Mouse (Mus musculus) kidney, postnatal 36 days (tissue): ENCODE data around the gene Nme4.

Experiments used
- DNase-seq, 2 experiments: peaks; one replicate each; pipeline ENCODE4 v3.0.0; 2021 to 2022; ENCODE audit warnings: mixed read lengths in 2 of 2

Gene Nme4

DNA sequence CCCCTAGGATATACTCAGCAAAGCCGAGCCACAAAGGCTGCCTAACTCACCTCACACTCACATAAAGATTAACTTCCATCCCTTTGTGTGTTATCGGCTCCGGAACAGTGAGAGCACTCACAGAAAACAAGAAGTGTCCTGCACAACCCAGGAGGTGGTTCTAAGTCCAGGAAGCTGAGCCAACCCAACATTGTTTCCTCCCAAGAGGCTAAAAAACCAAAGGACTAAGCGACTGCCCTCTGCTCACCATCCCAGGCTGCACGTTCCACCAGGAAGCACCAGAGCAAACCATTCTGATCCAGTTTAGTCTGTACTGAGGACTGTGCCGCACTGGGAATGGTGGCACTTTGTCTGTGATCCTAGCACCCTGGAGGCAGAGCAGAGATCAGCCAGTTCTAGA is 30.5 kb downstream of the Nme4 start:
- DNase-seq: peak; percentile 39 to 53

DNA sequence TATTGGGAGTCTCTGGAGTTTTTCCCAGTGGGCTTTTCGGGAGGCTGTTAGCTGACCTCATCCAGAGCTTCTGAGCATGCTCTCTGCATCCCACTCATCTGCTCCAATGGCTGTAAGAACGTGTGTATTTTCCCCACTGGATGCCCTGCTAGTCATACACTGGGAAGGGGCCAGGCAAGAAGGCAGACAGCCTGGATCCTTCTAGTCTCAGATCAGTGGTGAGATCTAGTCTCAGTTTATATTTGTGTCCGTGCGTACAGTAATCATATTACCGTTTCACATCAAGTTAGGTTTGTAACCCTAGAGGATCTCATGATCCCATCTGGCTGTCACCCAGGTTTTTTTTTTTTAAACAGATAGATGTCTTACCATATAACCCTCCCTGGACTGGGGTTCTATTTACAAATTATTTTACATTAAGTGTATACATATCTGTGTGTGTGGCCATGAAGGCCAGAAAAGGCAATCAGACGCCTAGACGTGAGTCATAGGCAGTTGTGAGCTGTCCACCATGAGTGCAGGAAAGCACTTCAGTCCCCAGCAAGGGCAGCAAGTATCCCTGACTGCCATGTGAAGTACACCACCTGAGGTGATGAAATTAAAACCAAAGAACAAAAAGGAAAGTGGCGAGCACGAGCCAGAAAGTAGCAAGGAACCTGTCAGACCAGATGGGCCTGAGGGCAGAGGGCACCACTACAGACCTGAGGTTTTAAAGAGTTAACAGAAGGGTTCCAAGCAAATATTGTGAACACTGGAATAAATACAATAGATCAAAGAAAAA is 37.4 kb downstream of the Nme4 start:
- no peak for DNase-seq

DNA sequence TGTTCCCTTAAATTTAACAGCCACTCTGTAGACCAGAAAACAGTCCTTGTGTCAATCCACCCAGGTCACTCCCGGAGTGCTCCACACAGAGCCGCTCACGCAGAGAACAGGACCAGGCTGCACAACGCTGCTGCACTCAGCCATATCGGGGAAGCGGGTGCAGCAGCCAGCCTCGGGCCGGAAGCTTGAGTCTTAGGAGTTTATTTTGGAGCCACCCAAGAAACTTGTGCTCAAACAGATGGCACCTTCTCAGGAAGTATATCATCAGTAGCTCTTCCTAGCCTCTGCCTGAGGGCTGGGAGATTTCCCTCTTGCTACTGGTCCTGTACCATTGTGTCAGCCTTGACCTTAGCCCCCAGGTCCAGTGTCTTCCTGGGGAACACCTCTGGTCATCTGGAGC is 38.1 kb downstream of the Nme4 start:
- DNase-seq: no peak

DNA sequence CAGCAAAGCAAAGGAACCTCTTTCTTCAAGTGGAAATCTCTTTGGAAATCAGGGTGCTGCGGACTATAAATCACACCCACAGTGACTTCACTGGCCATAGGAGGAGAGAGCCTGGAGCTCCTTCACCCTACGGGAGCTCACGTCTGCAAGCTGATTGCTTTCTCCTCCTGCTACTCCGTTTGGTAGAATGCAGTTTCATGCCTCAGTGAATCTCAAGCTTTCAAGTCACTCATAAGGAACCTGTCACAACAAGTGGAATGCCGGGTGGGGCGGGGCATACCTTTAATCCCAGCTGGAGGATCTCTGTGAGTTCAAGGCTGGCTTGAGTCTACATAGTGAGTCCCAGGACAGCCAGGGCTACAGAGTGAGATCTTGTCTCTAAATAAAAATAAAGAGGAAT is 40.2 kb downstream of the Nme4 start:
- peak; percentile 64 to 66 for DNase-seq

DNA sequence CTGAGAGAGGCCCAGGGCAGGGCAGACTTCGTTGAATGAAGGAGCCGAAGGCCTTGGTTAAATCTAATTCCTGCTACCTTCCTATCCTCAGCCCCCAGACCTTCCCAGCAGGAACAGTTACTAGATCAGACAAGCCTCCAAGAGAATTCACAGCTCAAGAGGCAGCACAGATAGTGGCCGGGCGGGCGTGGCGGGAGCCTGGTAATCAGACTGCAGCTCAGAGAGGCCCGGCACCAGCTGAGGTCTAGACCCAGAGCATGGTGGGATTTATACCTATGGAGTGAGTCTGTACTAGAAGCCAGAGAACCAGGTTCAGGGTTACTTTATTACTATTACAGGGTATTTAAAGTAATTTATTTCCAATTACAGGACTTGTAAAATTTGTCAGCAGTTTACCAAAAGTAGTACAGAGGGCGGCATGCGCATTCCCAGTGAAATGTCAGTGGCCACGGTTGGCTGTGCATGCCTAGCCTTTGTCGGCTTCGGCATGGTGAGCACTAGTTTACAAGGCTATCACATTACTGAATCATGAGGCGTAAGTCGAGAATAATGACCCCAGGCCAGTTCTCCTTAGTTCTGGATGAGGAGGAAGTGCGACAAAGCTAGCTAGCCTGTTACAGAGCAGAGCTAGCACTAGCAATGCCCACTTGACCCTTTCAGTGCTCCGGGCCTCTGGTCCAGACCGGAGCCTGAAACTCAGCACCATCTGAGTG is 41.1 kb downstream of the Nme4 start:
- peak; percentile 63 to 73 for DNase-seq

DNA sequence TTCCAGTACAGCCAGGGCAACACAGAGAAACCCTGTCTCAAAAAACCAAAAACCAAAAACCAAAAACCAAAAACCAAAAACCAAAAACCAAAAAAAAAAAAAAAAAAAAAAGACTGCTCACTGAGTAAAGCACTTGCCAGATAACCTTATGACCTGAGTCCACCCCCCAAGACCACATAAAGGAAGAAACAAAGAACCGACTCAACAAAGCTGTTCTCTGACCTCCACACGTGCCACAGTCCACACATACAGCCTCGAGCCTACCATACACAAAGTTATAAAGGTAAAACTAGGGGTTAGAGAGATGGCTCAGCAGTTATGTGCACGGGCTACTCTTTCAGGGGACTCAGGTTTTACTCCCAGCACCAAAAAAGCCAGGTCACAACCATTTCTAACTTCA is 42.7 kb downstream of the Nme4 start:
- DNase-seq: no peak

DNA sequence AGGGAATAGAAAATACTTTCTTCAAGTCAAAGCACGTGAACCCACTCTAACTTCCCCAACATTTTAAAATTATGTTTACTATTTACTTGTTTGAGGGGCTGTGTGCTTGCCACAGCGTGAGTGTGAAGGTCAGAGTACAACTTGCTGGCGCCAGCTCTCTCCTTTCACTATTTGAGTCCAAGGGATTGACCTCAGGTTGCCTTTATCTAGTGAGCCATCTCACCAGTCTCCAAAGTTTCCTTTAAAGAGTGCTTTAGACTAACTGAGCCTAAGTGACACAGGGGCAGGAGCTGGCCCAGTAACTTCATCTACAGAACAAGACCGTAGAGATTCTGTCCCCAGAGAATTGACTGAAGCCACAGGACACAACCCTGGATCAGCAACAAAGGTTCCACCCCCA is 43.3 kb downstream of the Nme4 start:
- DNase-seq: peak; percentile 51 to 57

DNA sequence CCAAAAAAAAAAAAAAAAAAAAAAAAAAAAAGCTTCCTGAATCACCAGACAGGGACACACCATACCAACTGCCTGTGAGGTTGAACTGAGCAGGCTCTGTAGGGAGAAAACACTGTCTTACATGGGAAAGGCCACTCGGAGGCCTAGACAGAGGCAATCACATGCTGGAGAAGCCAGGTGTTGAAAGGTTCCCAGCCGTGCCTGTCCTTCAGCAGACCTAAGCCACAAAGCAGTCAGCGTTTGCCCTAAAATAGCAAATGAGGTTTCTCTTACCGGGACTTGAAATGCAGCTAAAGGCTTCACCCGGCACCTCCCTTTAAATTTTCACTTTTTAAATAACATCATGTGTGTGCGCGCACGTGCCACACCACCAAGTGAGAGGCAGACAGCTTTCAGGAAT is 47.3 kb downstream of the Nme4 start:
- DNase-seq: no peak

DNA sequence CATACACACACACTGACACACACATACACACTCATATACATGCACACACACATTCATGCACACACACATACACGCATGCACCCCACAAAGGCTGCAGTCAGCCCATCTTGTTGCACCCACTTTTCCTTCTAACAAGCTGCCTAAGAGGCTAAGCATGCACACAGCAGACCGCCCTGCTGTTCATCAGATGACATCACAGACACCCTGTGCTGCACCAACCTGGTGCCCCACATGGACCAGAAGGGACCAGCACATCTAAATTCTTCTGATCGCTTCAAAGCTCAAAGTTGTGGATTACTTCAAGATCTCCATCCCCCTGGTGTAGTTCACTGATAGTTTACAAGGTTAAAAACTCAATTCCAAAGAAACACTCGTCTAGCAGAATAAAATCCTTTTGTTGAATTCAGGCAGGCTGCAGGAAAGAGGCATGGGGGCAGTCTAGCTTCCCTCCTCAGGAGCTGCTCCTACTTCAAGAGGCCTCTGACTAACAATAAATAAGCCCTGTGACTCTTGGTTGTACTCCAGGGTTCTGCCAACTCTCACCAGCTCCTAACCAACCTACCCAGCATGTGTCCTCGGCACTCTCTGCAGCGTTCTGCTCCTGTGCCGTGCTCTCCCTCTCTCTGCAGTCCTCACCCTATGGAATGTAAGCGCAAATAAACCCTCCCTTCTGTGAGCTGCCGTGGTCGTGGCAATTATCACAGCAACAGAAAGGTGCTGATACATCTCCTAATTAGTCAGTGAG is 49.0 kb downstream of the Nme4 start:
- no peak for DNase-seq

DNA sequence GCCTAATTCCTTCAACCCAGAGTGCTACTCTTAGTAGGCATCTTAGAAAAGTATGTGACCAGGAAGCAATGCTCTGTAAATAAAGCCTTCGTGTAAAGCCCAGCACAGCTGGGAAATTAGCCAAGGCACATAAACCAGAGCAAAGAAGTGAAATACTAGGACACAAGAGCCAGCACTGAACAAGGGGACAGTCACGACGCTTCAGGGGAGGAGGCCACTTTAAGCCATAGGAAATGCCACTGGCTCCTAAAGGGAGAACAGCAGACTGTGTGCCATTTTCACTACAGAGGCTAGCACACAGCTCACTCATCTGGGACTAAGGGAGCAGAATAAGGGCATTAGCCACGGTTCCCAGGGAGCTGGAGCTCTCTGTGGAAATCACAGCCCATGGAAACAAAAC is 50.1 kb downstream of the Nme4 start:
- DNase-seq: no peak

DNA sequence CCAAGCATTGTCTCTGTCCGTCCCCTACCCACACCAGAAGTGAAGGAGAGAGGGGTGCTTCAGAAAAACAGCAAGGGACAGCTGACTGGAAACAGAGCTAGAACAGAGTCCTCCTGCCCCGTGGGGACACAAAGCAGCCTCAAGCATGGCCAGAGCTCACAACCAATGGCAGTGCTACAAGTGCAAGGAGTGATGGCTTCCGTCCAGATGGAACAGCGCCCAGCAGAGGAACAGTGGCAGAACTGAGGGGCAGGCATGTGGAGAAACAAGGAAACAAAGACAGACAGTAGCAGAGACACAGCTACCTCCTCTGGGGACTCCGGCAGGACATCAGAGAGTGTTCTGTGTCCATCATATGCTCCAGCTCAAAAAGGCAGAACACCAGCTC is 52.2 kb downstream of the Nme4 start:
- peak; percentile 91 to 94 for DNase-seq

DNA sequence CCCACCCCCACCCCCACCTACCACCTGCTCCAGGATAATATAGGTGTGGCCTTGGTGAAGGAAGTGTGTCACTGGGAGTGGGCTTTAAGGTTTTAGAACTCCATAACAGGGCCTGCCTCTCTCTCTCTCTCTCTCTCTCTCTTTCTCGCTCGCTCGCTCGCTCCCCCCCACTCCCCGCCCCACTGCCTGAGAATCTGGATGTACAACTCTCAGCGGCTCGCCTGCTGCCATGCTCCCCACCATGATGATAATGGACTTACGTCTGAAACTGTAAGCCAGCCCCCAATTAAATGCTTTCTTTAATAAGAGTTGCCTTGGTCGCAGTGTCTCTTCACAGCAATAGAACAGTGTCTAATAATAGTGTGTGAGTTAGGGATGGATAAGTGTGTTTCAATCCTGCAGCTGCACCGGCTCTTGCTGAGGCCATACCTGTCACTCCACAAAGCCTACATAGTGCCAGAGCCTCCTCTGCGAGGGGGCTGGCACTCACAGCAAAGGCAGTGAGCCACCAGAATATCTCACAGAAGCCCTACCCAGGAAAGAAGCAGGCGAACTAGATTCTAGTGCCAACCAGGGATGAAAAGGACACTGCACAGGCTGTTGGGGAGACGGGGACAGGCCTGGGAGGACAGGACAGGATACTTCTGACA is 52.7 kb downstream of the Nme4 start:
- DNase-seq: no peak
